ENCODE assay signal across 30 mouse cellular contexts in genomic region chr10:86785396-86785795, GRCm38 (mm10). TPM values are rescaled to one million over a fixed set of nuclear protein-coding genes. Genes with fewer than 3 reads are reported as not detected.
A peak's percentile ranks its signal among the peaks of the same experiment; 100 is the strongest.
DNase-seq lines count a peak whose midpoint lies in the region; ATAC-seq and TF ChIP-seq lines count a peak whose summit lies in the region.
"Had no signal": no experiment of that assay in that cellular context is flagged by ENCODE, and none has a peak within 500 bp of the region (broad histone marks: within the 10 kb centered on the region; RNA-seq: fewer than 3 reads in every experiment).

No protein-coding gene starts in this region.

- H3K9me3 ChIP-seq in kidney, embryonic 14.5 days (ENCODE audit: control insufficient read depth, low read length), result no peaks in the 10 kb centered on the region
- H3K9me3 ChIP-seq: embryonic facial prominence, embryonic 12.5 days; embryonic facial prominence, embryonic 15.5 days; heart, embryonic 15.5 days; hindbrain, embryonic 10.5 days; hindbrain, embryonic 13.5 days had no signal

- H3K4me1 ChIP-seq in kidney, adult 2 months (ENCODE audit: control insufficient read depth, insufficient read depth, low read length), result no peaks in the 10 kb centered on the region
- 0 out of 2 replicates have a peak, but pooled peaks cover 4% of the 10 kb centered on the region for H3K4me1 ChIP-seq in kidney, embryonic 14.5 days (ENCODE audit: control insufficient read depth, insufficient read depth, low read length)

- H3K36me3 ChIP-seq in kidney, adult 2 months (ENCODE audit: control insufficient read depth, insufficient read depth, low read length), result no peaks in the 10 kb centered on the region
- no peaks in the 10 kb centered on the region for H3K36me3 ChIP-seq in kidney, embryonic 14.5 days (ENCODE audit: control insufficient read depth, insufficient read depth, low read length)
- H3K36me3 ChIP-seq: embryonic facial prominence, embryonic 12.5 days; embryonic facial prominence, embryonic 15.5 days; heart, embryonic 15.5 days; hindbrain, embryonic 10.5 days; hindbrain, embryonic 13.5 days had no signal

- WGBS in kidney, adult 2 months, result 41% methylated on average over 2 of the region's 2 CpGs
- 69% methylated on average over 2 of the region's 2 CpGs for WGBS in kidney, embryonic 14.5 days

- H3K4me2 ChIP-seq in kidney, embryonic 14.5 days (replicated peaks; ENCODE audit: low read depth, low read length), result no peak overlapping the region
- H3K4me2 ChIP-seq: embryonic facial prominence, embryonic 12.5 days; embryonic facial prominence, embryonic 15.5 days; heart, embryonic 11.5 days; heart, embryonic 15.5 days; hindbrain, embryonic 13.5 days had no signal

- no peak for ATAC-seq in kidney, embryonic 14.5 days (ENCODE audit: low FRiP score, low TSS enrichment)
- ATAC-seq: forebrain, embryonic 14.5 days; forebrain, postnatal 0 days; hindbrain, embryonic 16.5 days had no signal

- no peak for TF ChIP-seq POLR2A in kidney, adult 2 months (IDR thresholded peaks at IDR 0.05; ENCODE audit: low read depth, low read length)

- peak overlapping the region; percentile 46 for H3K27ac ChIP-seq in gastrocnemius, adult 2 months
- H3K27ac ChIP-seq in kidney, adult 2 months (ENCODE audit: insufficient read depth, low read depth, low read length), result no peak overlapping the region
- H3K27ac ChIP-seq in kidney, embryonic 14.5 days (ENCODE audit: low read depth, low read length), result no peak overlapping the region
- H3K27ac ChIP-seq: embryonic facial prominence, embryonic 12.5 days; embryonic facial prominence, embryonic 15.5 days; heart, embryonic 15.5 days; hindbrain, embryonic 10.5 days; hindbrain, embryonic 13.5 days had no signal

- no peak overlapping the region for H3K9ac ChIP-seq in kidney, embryonic 14.5 days (ENCODE audit: low read depth, low read length)
- H3K9ac ChIP-seq: embryonic facial prominence, embryonic 12.5 days; embryonic facial prominence, embryonic 15.5 days; forebrain, postnatal 0 days; heart, embryonic 15.5 days; hindbrain, embryonic 13.5 days had no signal

- no peak for TF ChIP-seq CTCF in gastrocnemius, adult 2 months (IDR thresholded peaks at IDR 0.05)
- TF ChIP-seq CTCF in kidney, adult 2 months (conservative IDR thresholded peaks at IDR 0.05; ENCODE audit: insufficient read depth, insufficient read length, low read depth, low read length), result no peak

- H3K4me3 ChIP-seq in gastrocnemius, adult 2 months, result no peak overlapping the region
- H3K4me3 ChIP-seq in kidney, adult 2 months (ENCODE audit: insufficient read depth, low read depth, low read length), result no peak overlapping the region
- H3K4me3 ChIP-seq in kidney, embryonic 14.5 days (ENCODE audit: low read length), result no peak overlapping the region
- H3K4me3 ChIP-seq: embryonic facial prominence, embryonic 12.5 days; embryonic facial prominence, embryonic 15.5 days; heart, embryonic 15.5 days; hindbrain, embryonic 10.5 days; hindbrain, embryonic 13.5 days had no signal

- H3K27me3 ChIP-seq in kidney, adult 2 months (replicated peaks; ENCODE audit: control insufficient read depth, insufficient read depth, low read length), result no peaks in the 10 kb centered on the region
- H3K27me3 ChIP-seq in kidney, embryonic 14.5 days (ENCODE audit: control insufficient read depth, insufficient read depth, low read length), result no peaks in the 10 kb centered on the region
- H3K27me3 ChIP-seq: embryonic facial prominence, embryonic 12.5 days; embryonic facial prominence, embryonic 15.5 days; heart, embryonic 15.5 days; hindbrain, embryonic 13.5 days had no signal

- intact Hi-C loops in gastrocnemius, adult 2 months (cut with DNase I), result no loop called here

- DNase-seq in gastrocnemius, adult 2 months, result no peak
- no peak for DNase-seq in gastrocnemius, postnatal 25 days
- DNase-seq in kidney, adult 2 months, result peak; percentile 56
- no peak for DNase-seq in kidney, adult 18-20 months
- peak; percentile 19 for DNase-seq in kidney, postnatal 10 days
- DNase-seq in kidney, postnatal 36 days, result peak; percentile 30 to 50
- no peak for DNase-seq in right cerebral cortex, adult 18-20 months
- DNase-seq: adrenal gland, postnatal 25 days; cerebellum, adult 11-12 months; cerebellum, adult 9-10 months; cerebellum, postnatal 14 days; forebrain, postnatal 0 days; gastrocnemius, postnatal 36 days; heart, postnatal 10 days; heart, postnatal 36 days had no signal

RNA-seq across cellular contexts. Expression of gene Nt5dc3, which starts 6.6 kb away (rescaled TPM):
- total RNA-seq in gastrocnemius, adult 2 months (2021), result 10 to 100 TPM; 36.1 to 77.7 TPM
- total RNA-seq in gastrocnemius, postnatal 25 days (2021), result 10 to 100 TPM; 30.0 to 38.2 TPM
- 5.9 and 6.9 TPM in 2 replicates for polyA plus RNA-seq in kidney, adult 2 months (2012; rRNA removed)
- polyA plus RNA-seq in kidney, embryonic 14.5 days (2014; fragmentation: Nextera tagmentation; extraction: Ambion mirVana), result 1.5 and 2.6 TPM in 2 replicates

RNA-seq across cellular contexts. Expression of gene Gm49358, which starts 21.6 kb away (rescaled TPM):
- total RNA-seq in gastrocnemius, adult 2 months (2021), result 10 to 100 TPM; 16.7 to 32.1 TPM
- 10 to 100 TPM; 12.4 to 14.0 TPM for total RNA-seq in gastrocnemius, postnatal 25 days (2021)
- not detected in 2 replicates for polyA plus RNA-seq in kidney, adult 2 months (2012; rRNA removed)
- polyA plus RNA-seq in kidney, embryonic 14.5 days (2014; fragmentation: Nextera tagmentation; extraction: Ambion mirVana), result 0.22 and 0.31 TPM in 2 replicates
- total RNA-seq: granulocyte monocyte progenitor cell, adult 5-6 weeks had no signal
- polyA plus RNA-seq: brain, embryonic 14.5 days; C2C12; CD4-positive, CD25-positive, alpha-beta regulatory T cell, adult 4 months; embryonic facial prominence, embryonic 12.5 days; embryonic facial prominence, embryonic 15.5 days; forebrain, embryonic 11.5 days; forebrain, embryonic 14.5 days; forebrain, postnatal 0 days; frontal cortex, adult 2 months; heart, embryonic 11.5 days; heart, embryonic 15.5 days; hindbrain, embryonic 10.5 days; hindbrain, embryonic 13.5 days; hindbrain, embryonic 16.5 days had no signal

Comparison
In these comparisons a context has a peak if more than half of its experiments do, and no peak if none do; other contexts are left out.
1. DNase-seq: peak in kidney, adult 2 months (single experiment), kidney, postnatal 10 days (single experiment) and kidney, postnatal 36 days (2 of 2); none in gastrocnemius, adult 2 months (single experiment), gastrocnemius, postnatal 25 days (single experiment), kidney, adult 18-20 months (single experiment) and right cerebral cortex, adult 18-20 months (single experiment).